1 mouse cellular context compared by ENCODE assay signal in genomic region chr6:56703931-56704900, GRCm38 (mm10).
TF ChIP-seq lines count a peak whose summit lies in the region.

TSS of gene Lsm5 (minus strand) at chr6:56704710.

TF ChIP-seq in CH12.LX, 34 proteins besides CTCF, POLR2A, EP300 and RAD21 (continued from another document):
- TF ChIP-seq USF1 (IDR thresholded peaks at IDR 0.05; ENCODE audit: low read depth, low read length) (no peak), E2F4 (IDR thresholded peaks at IDR 0.05; ENCODE audit: insufficient replicate concordance, low read depth, low read length) (peak; percentile 95), CHD1 (IDR thresholded peaks at IDR 0.05; ENCODE audit: low read depth, low read length) (0 out of 2 replicates have a peak, but pooled peaks have one; percentile 59), KAT2A (IDR thresholded peaks at IDR 0.05; ENCODE audit: insufficient replicate concordance, low read length) (peak; percentile 75; the same call in 1 of the 2 replicates), NRF1 (IDR thresholded peaks at IDR 0.05; ENCODE audit: low read depth, low read length) (peak; percentile 75), SIN3A (IDR thresholded peaks at IDR 0.05; ENCODE audit: low read length) (peak; percentile 99), MXI1 (IDR thresholded peaks at IDR 0.05; ENCODE audit: low read depth, low read length) (peak; percentile 88), GABPA (IDR thresholded peaks at IDR 0.05; ENCODE audit: insufficient replicate concordance, low read depth, low read length) (peak; percentile 20; the same call in 1 of the 2 replicates), MEF2A (IDR thresholded peaks at IDR 0.05; ENCODE audit: borderline replicate concordance, low read depth, low read length) (peak; percentile 60; the same call in 1 of the 2 replicates), JUN (IDR thresholded peaks at IDR 0.05; ENCODE audit: insufficient read depth, low read depth, low read length) (no peak)
